Mouse (Mus musculus) erythroid progenitor cell, adult 5-6 weeks (primary cell): ENCODE data around the gene Il17re. TPM values are rescaled to one million over a fixed set of nuclear protein-coding genes. Genes with fewer than 3 reads are reported as not detected.

ENCODE experiments used
- ATAC-seq: replicated peaks from 2 replicates; pipeline ENCODE4 v1.8.0; 2016; ENCODE audit warnings: moderate number of reproducible peaks, mild to moderate bottlenecking, moderate TSS enrichment, inconsistent platforms; ENCODE audit not compliant: poor library complexity, low FRiP score, severe bottlenecking
- total RNA-seq, 2 experiments: library from RNA; stranded (forward) in 1 of 2; stranded (reverse) in 1 of 2; fragments of 150-400 nt in 1 of 2; fragments of 186-747, 209-891 nt in 1 of 2; gene quantifications; 2 replicates each; pipeline versions ENCODE4 v1.2.3 to v1.2.4; 2015 to 2017; ENCODE audit warnings: low replicate concordance in 2 of 2

Il17re gene
- total RNA-seq (2015; ENCODE audit: low replicate concordance) (not detected in 2 replicates), total RNA-seq (2017; ENCODE audit: low replicate concordance) (not detected in 2 replicates)

DNA sequence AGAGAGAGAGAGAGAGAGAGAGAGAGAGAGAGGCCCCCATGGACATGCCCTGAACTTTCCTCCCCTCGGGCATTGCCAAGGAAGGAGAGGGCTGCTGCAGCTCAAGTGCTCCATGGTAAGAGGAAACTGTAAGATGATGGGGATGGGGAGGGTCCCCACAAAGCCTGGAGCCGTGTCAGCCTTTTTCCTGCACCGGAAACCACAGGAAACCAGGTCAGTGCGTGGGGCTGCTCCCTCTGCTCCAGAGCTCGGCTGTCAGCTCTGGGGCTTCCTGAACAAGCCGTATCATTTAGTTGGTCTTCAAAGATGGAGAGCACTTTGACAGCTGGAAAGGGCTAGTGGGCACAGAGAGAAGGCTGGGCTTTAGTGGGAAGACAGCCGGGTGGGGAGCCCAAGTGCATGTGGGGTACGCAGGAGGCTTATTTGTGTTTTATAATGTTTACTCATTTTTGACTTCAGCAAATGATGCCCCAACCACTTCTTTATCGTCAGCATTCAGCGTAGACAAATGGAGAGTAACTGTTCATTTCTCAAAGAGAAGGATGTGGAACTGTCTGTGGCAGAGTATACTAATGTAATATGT lies at the start of gene Il17re:
Gene Il17re, plus strand, starts transcription at position 533 of the 583 bp plus-strand sequence.
- no peak for ATAC-seq

DNA sequence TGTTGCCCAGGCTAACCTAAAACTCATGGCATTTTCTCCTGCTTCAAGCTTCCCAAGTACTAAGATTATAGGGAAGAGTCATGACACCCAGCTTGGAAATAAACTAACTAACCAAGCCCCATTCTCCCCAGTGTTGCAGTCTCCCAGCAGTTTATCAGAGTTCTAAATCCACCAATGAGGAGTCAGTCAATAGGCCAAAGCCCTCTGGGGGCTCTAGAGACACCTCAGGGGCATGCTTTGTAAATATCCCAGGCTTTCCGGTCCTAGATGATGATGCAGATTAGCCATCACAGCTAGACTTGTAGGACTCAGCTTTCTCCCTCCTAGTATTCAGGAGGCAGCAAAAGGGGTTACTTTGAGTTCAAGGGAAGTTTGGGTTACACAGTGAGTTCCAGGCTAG lies 48.3 kb upstream of the Il17re start:
- no peak for ATAC-seq

DNA sequence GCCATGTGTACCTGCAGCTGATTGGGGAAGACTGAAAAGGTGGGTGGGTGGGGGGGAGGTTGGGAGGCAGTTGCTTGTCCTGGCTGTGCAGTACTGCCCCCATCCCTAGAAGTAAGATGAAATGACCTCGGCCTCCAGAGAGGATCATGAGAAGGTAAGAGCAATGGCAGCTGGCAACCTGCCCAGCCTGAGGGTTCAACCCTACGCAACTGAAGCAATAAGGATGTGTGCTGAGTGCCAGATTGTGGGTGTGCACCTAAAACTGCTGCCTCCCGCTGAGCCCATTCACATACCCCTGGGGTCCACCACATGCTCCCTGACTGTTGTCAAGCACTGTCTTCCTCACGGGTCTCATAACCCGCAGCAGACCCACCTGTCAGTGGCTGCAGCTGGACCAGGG lies 41.9 kb upstream of the Il17re start:
- no peak for ATAC-seq

DNA sequence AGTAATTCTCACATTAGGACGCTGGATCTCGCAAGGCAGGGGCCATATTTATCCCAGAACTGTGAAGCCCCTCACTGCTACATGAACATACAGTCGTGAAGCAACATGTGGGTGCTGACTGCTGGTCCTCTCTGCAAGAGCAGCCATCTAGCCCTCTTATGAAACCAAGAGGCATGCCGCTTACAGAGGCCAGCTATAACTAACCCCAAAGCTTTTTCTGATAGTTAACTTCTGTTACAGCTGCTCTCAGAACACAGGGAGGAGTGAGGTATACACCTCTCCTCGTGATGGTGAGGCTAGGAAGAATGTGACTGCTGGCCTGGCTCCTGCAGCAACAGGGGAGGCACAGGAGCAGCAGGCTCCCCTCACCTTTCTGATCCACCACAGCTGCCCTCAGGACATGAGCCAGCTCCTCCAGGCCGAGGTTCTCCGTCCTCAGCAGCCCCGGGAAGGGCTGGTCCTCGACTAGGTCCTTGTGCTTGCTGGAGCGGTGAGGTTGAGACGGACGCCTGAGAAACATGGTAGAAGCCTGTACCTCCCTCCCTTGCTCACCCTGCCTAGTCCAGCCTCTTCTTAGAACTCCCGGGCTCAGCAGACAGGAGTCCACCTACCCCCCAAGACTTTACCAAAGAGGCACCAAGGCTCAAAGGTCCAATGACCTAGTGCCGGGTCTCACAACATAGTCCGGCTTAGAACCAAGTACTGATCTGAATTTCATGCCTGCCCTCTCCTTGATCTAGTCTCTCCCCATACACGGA lies 39.7 kb upstream of the Il17re start:
- peak; percentile 56 for ATAC-seq

DNA sequence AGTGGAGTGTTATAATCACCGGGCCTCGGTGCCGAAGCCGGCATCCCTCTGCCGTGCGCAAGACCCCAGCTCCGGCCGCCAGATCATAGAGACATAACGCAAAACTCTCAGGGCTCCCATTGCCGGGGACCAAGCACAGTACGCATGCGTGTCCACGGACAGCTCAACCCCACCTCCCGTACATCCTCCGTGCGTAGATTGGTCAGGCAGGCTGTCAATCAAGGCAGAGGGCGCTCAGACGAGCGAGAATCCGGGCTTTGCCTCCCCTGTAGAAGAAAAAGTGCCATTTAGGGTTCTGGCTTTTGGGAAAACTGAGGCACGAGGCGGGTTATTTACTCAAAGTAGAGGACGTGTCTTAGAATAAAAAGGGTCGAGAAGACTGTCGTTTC lies 39.1 kb upstream of the Il17re start, which contains the start of gene Rpusd3:
Gene Rpusd3, minus strand, starts transcription at position 142 of the 389 bp plus-strand sequence.
- ATAC-seq = peak; percentile 96

DNA sequence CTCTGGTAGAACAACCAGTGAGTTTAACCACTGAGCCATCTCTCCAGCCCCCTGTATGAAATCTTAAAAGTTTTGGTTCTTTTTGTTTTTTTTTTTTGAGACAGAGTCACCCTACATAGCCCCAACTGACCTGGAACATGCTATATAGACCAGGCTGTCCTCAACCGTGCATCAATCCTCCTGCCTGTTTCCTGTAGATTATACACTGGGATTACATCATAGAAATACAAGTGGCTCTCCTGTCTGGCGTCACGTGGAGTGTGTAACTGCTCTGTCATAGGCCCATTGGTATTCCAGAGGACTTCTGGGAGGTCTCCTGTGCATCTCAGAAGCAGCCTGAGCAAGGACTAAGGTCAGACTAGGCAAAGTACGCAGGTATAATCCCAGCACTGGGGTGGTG lies 35.3 kb upstream of the Il17re start:
- no peak for ATAC-seq

DNA sequence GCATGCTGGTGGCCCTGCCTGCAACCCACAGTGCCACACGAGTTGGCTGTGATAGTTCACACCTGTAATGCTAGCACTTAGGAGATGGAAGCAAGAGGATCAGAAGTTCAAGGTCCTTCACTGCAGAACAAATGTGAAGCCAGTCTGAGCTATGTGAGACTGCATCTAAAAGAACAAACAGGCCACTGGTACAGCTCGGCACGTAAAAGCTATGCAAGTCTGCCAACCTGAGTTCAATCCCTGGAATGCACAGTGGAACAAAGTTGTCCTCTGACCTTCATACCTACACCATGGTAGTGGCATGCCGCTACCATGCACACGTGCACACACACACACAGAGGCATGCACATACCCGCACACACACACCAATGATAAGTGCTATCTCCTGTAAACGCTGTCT lies 34.1 kb upstream of the Il17re start:
- no peak for ATAC-seq

DNA sequence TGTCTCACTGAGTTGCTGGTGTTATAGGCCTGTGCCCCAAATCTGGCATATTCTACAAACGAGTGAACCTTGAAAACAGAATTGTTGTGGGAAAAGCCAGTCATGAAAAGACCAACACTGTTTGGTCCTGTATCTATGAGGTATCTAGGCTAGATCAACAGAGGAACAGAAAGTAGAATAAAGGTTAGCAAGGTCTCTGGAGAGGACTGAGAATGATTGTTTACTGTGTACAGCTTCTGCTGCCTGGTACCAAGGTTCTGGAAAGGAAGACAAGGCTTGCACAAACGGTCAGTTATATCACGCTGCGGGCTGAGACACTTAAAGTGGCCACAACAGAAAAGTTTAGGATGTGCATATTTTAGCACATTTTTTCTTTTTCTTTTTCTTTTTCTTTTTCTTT lies 31.6 kb upstream of the Il17re start:
- no peak for ATAC-seq

DNA sequence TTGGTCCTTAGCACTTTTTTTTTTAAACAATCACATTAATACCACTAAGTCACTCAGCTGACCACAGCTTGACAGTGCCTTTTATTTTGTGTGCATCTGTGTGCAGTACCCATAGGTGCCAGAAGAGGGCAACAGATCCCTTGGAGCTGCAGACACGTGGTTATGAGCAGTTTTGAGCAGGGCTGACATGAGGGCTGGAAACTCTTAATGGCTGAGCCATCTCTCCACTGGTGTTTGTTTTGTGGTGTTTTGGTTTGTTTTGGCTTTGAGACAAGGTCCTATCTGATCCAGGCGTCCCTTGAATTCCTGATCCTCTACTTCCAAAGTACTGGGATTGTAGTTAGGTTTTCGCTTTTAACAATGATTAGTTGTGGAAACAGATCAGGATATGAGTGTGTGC lies 30.9 kb upstream of the Il17re start:
- ATAC-seq = peak; percentile 57; the same call in 1 of the 2 replicates

DNA sequence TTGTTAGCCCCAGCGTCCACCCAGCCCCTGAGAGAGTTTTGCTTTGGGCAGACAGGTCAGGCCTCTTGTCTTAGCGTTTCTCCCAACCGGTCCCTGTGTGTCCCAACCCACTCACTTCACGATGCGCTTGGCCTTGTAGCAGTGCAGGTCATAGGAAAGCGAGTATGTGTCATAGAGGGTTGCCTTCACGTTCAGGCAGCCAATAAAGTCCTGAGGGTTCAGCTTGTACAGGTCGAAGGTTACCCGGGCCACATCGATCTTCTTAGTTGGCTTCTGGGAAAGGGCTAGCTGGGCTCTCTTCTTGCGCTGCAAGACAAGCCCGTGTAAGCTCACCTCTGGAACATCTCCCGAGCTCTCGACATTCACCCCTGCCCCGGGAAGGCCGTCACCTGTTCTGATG lies 30.3 kb upstream of the Il17re start:
- ATAC-seq = no peak

DNA sequence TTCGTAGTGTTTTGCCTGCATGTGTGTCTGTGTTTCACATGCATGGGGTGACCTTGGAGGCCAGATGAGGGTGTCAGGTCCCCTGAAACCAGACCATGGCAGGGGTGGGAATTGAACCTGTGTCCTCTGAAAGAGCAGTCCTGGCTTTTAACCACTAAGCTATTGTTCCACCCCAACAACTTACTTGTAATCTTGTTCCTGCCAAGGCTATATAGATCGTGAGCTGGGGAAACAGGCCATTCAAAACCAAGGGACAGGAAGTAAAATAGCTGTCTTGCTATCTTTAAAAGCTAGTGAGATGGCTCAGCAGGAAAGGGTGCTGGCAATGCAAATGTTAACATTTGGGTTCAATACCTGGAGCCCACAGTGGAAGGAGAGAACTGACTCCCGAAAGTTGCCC lies 28.3 kb upstream of the Il17re start:
- ATAC-seq = no peak

DNA sequence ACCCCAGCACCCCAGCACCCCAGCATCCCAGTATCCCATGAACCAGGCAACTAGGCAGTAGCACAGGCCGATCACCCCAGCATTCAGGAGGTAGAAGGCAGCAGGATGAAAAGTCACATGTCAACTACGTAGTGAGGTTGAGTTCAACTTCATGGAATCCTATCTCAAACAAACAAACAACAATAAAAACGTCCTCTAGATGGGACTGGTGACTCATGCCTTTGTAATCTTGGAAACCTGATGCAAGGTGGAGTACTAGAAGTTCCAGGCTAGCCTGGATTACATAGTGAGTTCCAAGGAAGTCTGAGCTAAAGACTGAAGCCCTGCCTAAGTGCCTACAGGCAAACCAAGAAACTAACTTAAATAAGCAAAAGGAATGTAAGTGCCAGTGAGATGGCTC lies 27.4 kb upstream of the Il17re start:
- no peak for ATAC-seq

DNA sequence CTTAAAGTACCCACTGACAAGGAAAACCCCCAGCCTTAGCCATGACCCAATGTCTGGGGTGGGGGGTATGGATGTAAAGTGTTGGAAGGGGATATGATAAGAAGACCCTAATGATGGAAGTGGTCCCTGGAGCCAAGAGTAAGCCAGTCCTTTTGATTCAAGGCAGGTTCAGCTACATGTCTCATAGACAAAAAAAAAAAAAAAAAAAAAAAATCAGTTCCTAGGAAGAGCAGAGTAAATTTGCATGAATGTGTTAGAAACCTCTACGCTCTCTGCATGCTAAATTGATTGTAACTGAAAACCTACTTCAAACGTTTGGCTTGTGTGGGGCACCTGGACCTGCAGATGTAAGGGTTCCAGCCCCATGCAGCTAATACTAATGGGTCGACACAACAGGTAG lies 26.5 kb upstream of the Il17re start:
- ATAC-seq = no peak

DNA sequence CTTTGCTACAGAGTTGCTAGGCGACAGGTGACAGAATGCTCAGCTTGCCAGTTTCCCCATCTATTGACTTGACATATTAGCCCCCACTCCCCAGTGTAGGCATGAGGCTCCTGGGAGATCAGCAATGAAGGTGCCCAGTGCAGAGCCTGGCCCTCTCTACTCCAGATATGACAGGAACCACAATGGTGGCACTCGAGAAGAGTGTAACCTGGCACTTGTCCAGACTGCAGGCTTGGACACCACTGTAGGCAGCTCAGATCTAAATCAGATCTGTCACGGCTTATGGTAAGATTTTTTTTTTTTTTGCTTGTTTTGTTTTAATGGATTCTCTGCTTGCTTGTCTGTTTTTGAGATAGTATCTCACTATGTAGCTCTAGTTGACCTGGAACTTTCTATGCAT lies 24.6 kb upstream of the Il17re start:
- ATAC-seq = no peak

DNA sequence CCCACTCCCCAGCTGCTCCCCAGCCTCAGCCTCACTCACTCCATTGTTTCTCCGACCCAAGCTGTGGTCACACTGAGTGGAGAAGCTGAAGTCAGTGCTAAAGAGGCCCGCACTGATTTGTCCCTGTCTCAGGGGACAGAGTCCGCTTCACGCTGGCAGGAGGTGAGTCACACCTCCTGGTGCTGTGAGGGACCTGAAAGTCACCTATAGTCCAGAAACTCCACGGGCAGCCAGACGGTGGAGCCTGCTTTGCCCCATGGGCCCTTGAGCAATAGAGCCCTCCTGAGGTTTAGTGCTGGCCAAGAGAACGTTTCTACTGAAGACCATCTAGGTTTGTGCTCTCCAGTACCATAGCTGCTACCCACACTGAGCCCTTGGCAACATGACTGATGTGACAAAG lies 23.6 kb upstream of the Il17re start:
- no peak for ATAC-seq

DNA sequence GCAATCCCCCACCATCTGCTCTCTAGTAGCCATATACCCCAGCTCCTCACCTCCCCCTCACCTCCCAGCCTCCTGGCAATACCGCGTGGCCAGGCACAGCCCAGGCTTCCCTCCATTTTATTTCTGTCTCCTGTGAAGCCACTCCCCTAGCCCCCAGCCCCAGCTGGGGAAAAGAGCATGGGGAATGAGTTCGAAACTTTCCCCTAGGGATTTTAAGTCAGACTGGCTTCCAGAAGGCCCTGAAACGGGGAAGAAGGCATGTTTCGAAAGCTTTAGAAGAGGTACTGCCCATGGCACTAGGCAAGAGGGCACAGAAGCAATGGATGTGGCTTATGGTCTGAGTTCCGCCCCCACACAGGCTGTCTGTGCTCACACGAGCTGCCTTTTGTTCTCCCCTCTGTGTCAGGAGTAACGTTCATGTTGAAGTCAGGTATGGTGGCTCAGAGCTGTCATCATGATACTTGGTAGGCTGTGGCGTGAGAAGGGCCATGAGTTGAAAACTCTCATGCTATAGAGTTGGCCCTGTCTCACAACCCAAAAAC lies 22.5 kb upstream of the Il17re start, which contains the start of gene Cidec:
Gene Cidec, minus strand, starts transcription at position 97 of the 542 bp plus-strand sequence.
- no peak for ATAC-seq

DNA sequence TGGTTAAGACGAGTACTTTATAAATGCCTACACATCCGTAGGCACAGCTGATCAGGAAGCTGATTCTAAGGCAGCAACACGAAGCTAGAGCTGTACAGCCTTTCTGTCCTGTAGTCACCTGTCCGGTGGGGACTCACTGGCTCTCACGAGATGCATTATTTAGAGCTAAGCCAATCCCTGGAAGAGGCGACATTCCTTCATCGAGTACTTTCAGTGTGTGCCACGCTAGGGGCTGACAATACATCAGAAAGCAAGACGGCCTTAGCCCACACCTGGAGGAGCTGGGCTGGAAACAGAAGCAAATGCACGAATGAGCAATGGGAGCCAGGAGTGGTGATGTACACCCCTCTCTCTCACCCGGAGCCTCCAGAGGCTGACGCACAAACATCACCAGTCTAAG lies 21.1 kb upstream of the Il17re start:
- ATAC-seq = no peak

DNA sequence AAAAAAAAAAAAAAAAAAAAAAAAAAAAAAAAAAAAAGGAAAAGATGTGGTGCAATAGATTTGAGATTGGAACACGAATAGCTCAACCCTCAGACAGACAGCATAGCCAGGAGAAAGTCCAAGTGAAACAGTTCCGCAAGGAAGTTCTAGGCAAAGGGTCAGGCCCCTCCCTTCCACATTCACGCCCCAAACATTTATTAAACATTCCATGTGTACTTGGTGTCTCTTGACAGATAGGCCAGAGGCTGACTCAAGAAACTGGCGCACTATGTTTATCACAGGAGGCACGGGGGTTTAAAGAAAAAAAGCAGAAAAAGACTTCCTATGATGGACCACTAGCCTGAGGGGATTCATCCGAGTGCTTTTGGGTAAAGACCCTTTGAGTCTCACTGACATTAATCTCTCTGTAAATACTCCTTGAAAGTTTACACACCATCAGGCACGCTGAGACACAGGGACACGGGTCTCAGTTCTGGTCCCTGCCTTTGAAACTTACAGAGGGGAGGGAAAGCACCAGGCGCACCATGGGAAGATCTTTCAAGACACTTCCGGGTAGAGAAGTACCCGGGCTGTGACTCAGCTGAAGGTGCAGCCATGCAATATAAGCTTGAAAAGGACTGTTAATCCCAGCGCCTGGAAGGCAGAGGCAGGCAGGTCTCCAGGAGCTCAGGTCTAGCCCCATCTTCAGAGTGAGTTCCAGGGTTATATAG lies 19.4 kb upstream of the Il17re start:
- ATAC-seq = no peak

DNA sequence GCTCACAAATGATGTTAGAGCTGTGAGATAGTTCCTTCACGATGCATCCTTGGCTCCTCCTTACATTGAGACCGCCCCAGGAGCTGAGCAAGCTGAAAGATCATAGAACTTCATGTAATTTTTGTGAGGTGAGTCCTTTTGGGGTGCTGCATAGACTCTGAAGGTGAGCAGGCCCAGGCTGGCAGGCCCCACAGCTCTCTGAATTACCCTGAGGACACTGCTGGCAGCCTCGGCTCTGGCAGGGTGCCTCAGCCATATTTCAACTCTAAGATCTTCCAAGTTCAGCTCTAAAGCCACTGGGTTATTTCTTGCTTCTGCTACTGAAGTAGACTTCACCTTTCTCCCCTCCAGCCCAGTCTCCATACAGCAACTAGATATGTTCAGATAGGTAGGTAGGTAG lies 17.6 kb upstream of the Il17re start:
- no peak for ATAC-seq

DNA sequence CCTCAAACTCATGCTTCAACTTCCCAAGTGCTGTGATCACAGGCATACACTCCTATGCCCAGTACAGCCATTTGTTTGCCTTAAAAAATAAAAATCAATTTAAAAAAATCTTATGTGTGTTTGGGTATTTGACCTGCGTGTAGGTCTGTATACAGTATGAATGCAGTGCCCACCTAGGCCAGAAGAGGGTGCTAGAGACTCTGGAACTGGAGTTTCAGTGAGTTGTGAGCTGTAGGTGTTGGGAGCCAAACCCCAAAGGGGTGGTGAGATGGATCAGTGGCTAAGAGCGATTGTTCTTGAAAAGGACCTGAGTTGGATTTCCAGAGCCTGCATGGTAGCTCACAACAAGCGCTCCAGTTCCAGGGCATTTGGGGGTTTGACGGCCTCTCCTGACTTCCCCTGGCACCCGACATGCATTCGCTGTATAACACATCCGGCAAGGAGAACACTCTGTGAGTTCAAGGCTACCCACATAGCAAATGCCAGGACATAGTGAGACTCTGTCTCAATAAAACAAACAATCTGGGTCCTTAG lies 17.1 kb upstream of the Il17re start:
- peak; percentile 69 for ATAC-seq
